Mouse (Mus musculus) lung, postnatal 0 days (tissue): ENCODE results near the gene Adam4.

Experiments
- CTCF ChIP-seq: IDR thresholded peaks from 2 replicates; pipeline ENCODE4 v1.5.1; 2016; ENCODE audit warnings: antibody characterized with exemption, mild to moderate bottlenecking
- EP300 ChIP-seq: IDR thresholded peaks from 2 replicates; pipeline ENCODE4 v1.6.1; 2016; ENCODE audit warnings: antibody characterized with exemption, mild to moderate bottlenecking, control low read depth

GRCm38 (mm10) chr12:81413211-81413610 lies 8.5 kb downstream of the Adam4 start:
- TF ChIP-seq CTCF (no peak), EP300 (no peak)
